In genomic region chr3:115875551-115875950, GRCm38 (mm10) we compare ENCODE assay signal across 20 mouse cellular contexts. TPM values are rescaled to one million over a fixed set of nuclear protein-coding genes. Genes with fewer than 3 reads are reported as not detected.
DNase-seq lines count a peak whose midpoint lies in the region; ATAC-seq lines count a peak whose summit lies in the region.
"Had no signal": no experiment of that assay in that cellular context is flagged by ENCODE, and none has a peak within 500 bp of the region (broad histone marks: within the 10 kb centered on the region; RNA-seq: fewer than 3 reads in every experiment).

No protein-coding gene starts in this region.

- no peak overlapping the region for H3K4me3 ChIP-seq in embryonic facial prominence, embryonic 14.5 days (ENCODE audit: low read depth, low read length)
- no peak overlapping the region for H3K4me3 ChIP-seq in embryonic facial prominence, embryonic 10.5 days
- no peak overlapping the region for H3K4me3 ChIP-seq in limb, embryonic 11.5 days (ENCODE audit: low read depth, low read length)
- no peak overlapping the region for H3K4me3 ChIP-seq in limb, embryonic 10.5 days
- no peak overlapping the region for H3K4me3 ChIP-seq in neural tube, embryonic 14.5 days (ENCODE audit: low read depth, low read length)
- H3K4me3 ChIP-seq in forebrain, embryonic 12.5 days (replicated peaks) = no peak overlapping the region
- H3K4me3 ChIP-seq: embryonic facial prominence, embryonic 15.5 days; forebrain, embryonic 13.5 days; midbrain, embryonic 13.5 days had no signal

- H3K27me3 ChIP-seq in embryonic facial prominence, embryonic 14.5 days (replicated peaks; ENCODE audit: control insufficient read depth, insufficient read depth, low read length) = no peaks in the 10 kb centered on the region
- no peaks in the 10 kb centered on the region for H3K27me3 ChIP-seq in embryonic facial prominence, embryonic 10.5 days (replicated peaks; ENCODE audit: low read depth, poor library complexity, severe bottlenecking)
- no peaks in the 10 kb centered on the region for H3K27me3 ChIP-seq in limb, embryonic 11.5 days (ENCODE audit: control insufficient read depth, insufficient read depth, low read length)
- no peaks in the 10 kb centered on the region for H3K27me3 ChIP-seq in limb, embryonic 10.5 days (ENCODE audit: low read depth, poor library complexity, severe bottlenecking)
- no peaks in the 10 kb centered on the region for H3K27me3 ChIP-seq in neural tube, embryonic 14.5 days (ENCODE audit: control insufficient read depth, insufficient read depth, low read length)
- H3K27me3 ChIP-seq in forebrain, embryonic 12.5 days = no peaks in the 10 kb centered on the region
- H3K27me3 ChIP-seq: embryonic facial prominence, embryonic 15.5 days; forebrain, embryonic 13.5 days; midbrain, embryonic 13.5 days had no signal

- no peak overlapping the region for H3K4me2 ChIP-seq in embryonic facial prominence, embryonic 14.5 days (ENCODE audit: low read depth, low read length)
- no peak overlapping the region for H3K4me2 ChIP-seq in limb, embryonic 11.5 days (ENCODE audit: low read depth, severe bottlenecking)
- peak overlapping the region; percentile 9; the same call in 1 of the 2 replicates for H3K4me2 ChIP-seq in neural tube, embryonic 14.5 days (ENCODE audit: low read depth, low read length)
- H3K4me2 ChIP-seq in forebrain, embryonic 12.5 days = no peak overlapping the region
- H3K4me2 ChIP-seq: embryonic facial prominence, embryonic 15.5 days; forebrain, embryonic 13.5 days; midbrain, embryonic 13.5 days had no signal

- H3K36me3 ChIP-seq in embryonic facial prominence, embryonic 14.5 days (ENCODE audit: control insufficient read depth, insufficient read depth, low read length) = no peaks in the 10 kb centered on the region
- H3K36me3 ChIP-seq in embryonic facial prominence, embryonic 10.5 days (replicated peaks) = no peaks in the 10 kb centered on the region
- no peaks in the 10 kb centered on the region for H3K36me3 ChIP-seq in limb, embryonic 11.5 days (ENCODE audit: control insufficient read depth, insufficient read depth, low read length)
- no peaks in the 10 kb centered on the region for H3K36me3 ChIP-seq in limb, embryonic 10.5 days
- no peaks in the 10 kb centered on the region for H3K36me3 ChIP-seq in neural tube, embryonic 14.5 days (ENCODE audit: control insufficient read depth, insufficient read depth, low read length)
- no peaks in the 10 kb centered on the region for H3K36me3 ChIP-seq in forebrain, embryonic 12.5 days (replicated peaks)
- H3K36me3 ChIP-seq: embryonic facial prominence, embryonic 15.5 days; midbrain, embryonic 13.5 days had no signal

- DNase-seq in embryonic facial prominence, embryonic 14.5 days (ENCODE audit: low spot score) = peak; percentile 63
- DNase-seq in embryonic facial prominence, embryonic 10.5 days (ENCODE audit: low spot score) = no peak
- no peak for DNase-seq in limb, embryonic 11.5 days (ENCODE audit: low spot score)
- DNase-seq in limb, embryonic 10.5 days (ENCODE audit: low spot score) = no peak
- peak; percentile 11 for DNase-seq in forelimb bud, embryonic 11.5 days (ENCODE audit: low read depth, low spot score)
- DNase-seq: adrenal gland, postnatal 25 days; cerebellum, adult 18-20 months; heart, postnatal 36 days; kidney, adult 2 months; kidney, postnatal 25 days; liver; lung, adult 2 months; thymus, postnatal 36 days had no signal

- peaks cover 5% of the 10 kb centered on the region; the same call in 1 of the 2 replicates for H3K9me3 ChIP-seq in embryonic facial prominence, embryonic 14.5 days (ENCODE audit: control insufficient read depth, low read length)
- H3K9me3 ChIP-seq in embryonic facial prominence, embryonic 10.5 days = no peaks in the 10 kb centered on the region
- no peaks in the 10 kb centered on the region for H3K9me3 ChIP-seq in limb, embryonic 11.5 days (ENCODE audit: control insufficient read depth, low read length)
- H3K9me3 ChIP-seq in limb, embryonic 10.5 days (replicated peaks) = no peaks in the 10 kb centered on the region
- no peaks in the 10 kb centered on the region for H3K9me3 ChIP-seq in neural tube, embryonic 14.5 days (ENCODE audit: control insufficient read depth, low read length)
- H3K9me3 ChIP-seq in forebrain, embryonic 12.5 days = no peaks in the 10 kb centered on the region
- H3K9me3 ChIP-seq: embryonic facial prominence, embryonic 15.5 days; forebrain, embryonic 13.5 days; midbrain, embryonic 13.5 days had no signal

- 56% methylated on average over 6 of the region's 6 CpGs for WGBS in embryonic facial prominence, embryonic 14.5 days
- whole genome bisulfite sequencing in embryonic facial prominence, embryonic 10.5 days = 67% methylated on average over 6 of the region's 6 CpGs
- 47% methylated on average over 6 of the region's 6 CpGs for WGBS in limb, embryonic 11.5 days
- 55% methylated on average over 6 of the region's 6 CpGs for WGBS in limb, embryonic 10.5 days
- WGBS in neural tube, embryonic 14.5 days = 14% methylated on average over 6 of the region's 6 CpGs
- WGBS in forebrain, embryonic 12.5 days = 53% methylated on average over 6 of the region's 6 CpGs

- no peaks in the 10 kb centered on the region for H3K4me1 ChIP-seq in embryonic facial prominence, embryonic 14.5 days (ENCODE audit: control insufficient read depth, insufficient read depth, low read length)
- H3K4me1 ChIP-seq in embryonic facial prominence, embryonic 10.5 days = 0 out of 2 replicates have a peak, but pooled peaks cover 3% of the 10 kb centered on the region
- no peaks in the 10 kb centered on the region for H3K4me1 ChIP-seq in limb, embryonic 11.5 days (ENCODE audit: control insufficient read depth, insufficient read depth, low read length)
- no peaks in the 10 kb centered on the region; the same call in 1 of the 2 replicates for H3K4me1 ChIP-seq in limb, embryonic 10.5 days
- H3K4me1 ChIP-seq in neural tube, embryonic 14.5 days (ENCODE audit: control insufficient read depth, insufficient read depth, low read length) = no peaks in the 10 kb centered on the region
- H3K4me1 ChIP-seq in forebrain, embryonic 12.5 days = peaks cover 4% of the 10 kb centered on the region; the same call in 1 of the 2 replicates
- H3K4me1 ChIP-seq: embryonic facial prominence, embryonic 15.5 days; midbrain, embryonic 13.5 days had no signal

- no peak overlapping the region for H3K27ac ChIP-seq in embryonic facial prominence, embryonic 14.5 days (replicated peaks; ENCODE audit: low read depth, low read length)
- H3K27ac ChIP-seq in embryonic facial prominence, embryonic 10.5 days (replicated peaks) = no peak overlapping the region
- no peak overlapping the region for H3K27ac ChIP-seq in limb, embryonic 11.5 days (replicated peaks; ENCODE audit: low read depth, low read length)
- H3K27ac ChIP-seq in limb, embryonic 10.5 days = no peak overlapping the region
- H3K27ac ChIP-seq in neural tube, embryonic 14.5 days (ENCODE audit: low read depth, low read length) = no peak overlapping the region
- no peak overlapping the region for H3K27ac ChIP-seq in forebrain, embryonic 12.5 days
- H3K27ac ChIP-seq: embryonic facial prominence, embryonic 15.5 days; forebrain, embryonic 13.5 days; macrophage; midbrain, embryonic 13.5 days had no signal

- 0 out of 2 replicates have a peak, but pooled peaks have one; percentile 22 for ATAC-seq in embryonic facial prominence, embryonic 14.5 days (ENCODE audit: low read depth)
- 0 out of 2 replicates have a peak, but pooled peaks have one; percentile 47 for ATAC-seq in limb, embryonic 11.5 days (ENCODE audit: insufficient number of reproducible peaks, low FRiP score, low TSS enrichment, low read depth)
- no peak for ATAC-seq in neural tube, embryonic 14.5 days (ENCODE audit: low read depth)
- ATAC-seq in forebrain, embryonic 12.5 days (ENCODE audit: low FRiP score) = no peak
- ATAC-seq in activated CD4-positive, CD25-positive, alpha-beta regulatory T cell, adult 4 months = no peak
- ATAC-seq: forebrain, embryonic 13.5 days; midbrain, embryonic 13.5 days had no signal

- H3K9ac ChIP-seq in embryonic facial prominence, embryonic 14.5 days (ENCODE audit: low read depth, low read length) = no peak overlapping the region
- no peak overlapping the region for H3K9ac ChIP-seq in limb, embryonic 11.5 days (ENCODE audit: low read length)
- H3K9ac ChIP-seq in neural tube, embryonic 14.5 days (replicated peaks; ENCODE audit: low read depth, low read length) = no peak overlapping the region
- H3K9ac ChIP-seq in forebrain, embryonic 12.5 days = no peak overlapping the region
- H3K9ac ChIP-seq: embryonic facial prominence, embryonic 15.5 days; forebrain, embryonic 13.5 days; midbrain, embryonic 13.5 days had no signal

RNA-seq across cellular contexts. Expression of gene Dph5, which starts 12.1 kb away (rescaled TPM):
- polyA plus RNA-seq in embryonic facial prominence, embryonic 14.5 days (2014; fragmentation: Nextera tagmentation; extraction: Ambion mirVana) = 19.9 and 22.3 TPM in 2 replicates
- polyA plus RNA-seq in embryonic facial prominence, embryonic 10.5 days (2016; fragmentation: Nextera tagmentation; extraction: Ambion mirVana) = 30.4 and 30.5 TPM in 2 replicates
- polyA plus RNA-seq in limb, embryonic 11.5 days (2014; fragmentation: Nextera tagmentation; extraction: Ambion mirVana) = 23.7 and 25.1 TPM in 2 replicates
- 27.8 and 28.2 TPM in 2 replicates for polyA plus RNA-seq in limb, embryonic 10.5 days (2016; fragmentation: Nextera tagmentation; extraction: Ambion mirVana)
- polyA plus RNA-seq in neural tube, embryonic 14.5 days (2014; fragmentation: Nextera tagmentation; extraction: Ambion mirVana) = 29.2 and 33.0 TPM in 2 replicates
- 26.1 and 28.3 TPM in 2 replicates for polyA plus RNA-seq in forebrain, embryonic 12.5 days (2016; fragmentation: Nextera tagmentation; extraction: Ambion mirVana)
- polyA plus RNA-seq in activated CD4-positive, CD25-positive, alpha-beta regulatory T cell, adult 4 months (2017; shearing (Covaris generic)) = 10 to 100 TPM; 59.9 to 65.4 TPM

Comparison
In these comparisons a context has a peak if more than half of its experiments do, and no peak if none do; other contexts are left out.
1. DNase-seq: peak in embryonic facial prominence, embryonic 14.5 days (single experiment) and forelimb bud, embryonic 11.5 days (single experiment); none in embryonic facial prominence, embryonic 10.5 days (single experiment), limb, embryonic 11.5 days (single experiment) and limb, embryonic 10.5 days (single experiment).
2. ATAC-seq: peak in embryonic facial prominence, embryonic 14.5 days (single experiment) and limb, embryonic 11.5 days (single experiment); none in neural tube, embryonic 14.5 days (single experiment), forebrain, embryonic 12.5 days (single experiment) and activated CD4-positive, CD25-positive, alpha-beta regulatory T cell, adult 4 months (single experiment).